8 mouse cellular contexts compared by ENCODE assay signal in the genomic region with DNA sequence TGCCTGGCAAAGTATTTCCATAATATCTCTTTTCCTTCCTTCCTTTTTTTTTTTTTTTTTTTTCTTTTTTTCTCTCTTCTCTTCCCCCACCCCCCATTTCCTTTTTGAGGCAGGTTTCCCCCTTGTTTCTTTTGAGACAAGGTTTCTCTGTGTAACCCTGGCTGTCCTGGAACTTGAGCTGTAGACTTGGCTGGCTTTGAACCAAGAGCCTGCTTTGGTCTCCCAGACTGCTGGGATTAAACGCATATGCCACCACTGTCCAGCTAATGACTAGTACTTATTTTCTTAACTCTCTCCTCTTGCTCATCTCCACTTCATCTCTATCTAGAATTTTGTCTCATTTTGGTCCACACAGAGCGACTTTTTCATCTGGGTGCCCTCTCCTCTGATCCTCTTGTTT. TPM values are rescaled to one million over a fixed set of nuclear protein-coding genes. Genes with fewer than 3 reads are reported as not detected.
DNase-seq lines count a peak whose midpoint lies in the region; ATAC-seq and TF ChIP-seq lines count a peak whose summit lies in the region.

No protein-coding gene starts in this region.

- H3K9me3 ChIP-seq in heart, embryonic 16.5 days (replicated peaks; ENCODE audit: control insufficient read depth, low read length): no peaks in the 10 kb centered on the region
- H3K9me3 ChIP-seq in G1E (replicated peaks): no peaks in the 10 kb centered on the region
- H3K9me3 ChIP-seq in hindbrain, embryonic 10.5 days: no peaks in the 10 kb centered on the region
- H3K9me3 ChIP-seq in midbrain, embryonic 10.5 days (replicated peaks): no peaks in the 10 kb centered on the region

- peak overlapping the region; percentile 99 for H3K9ac ChIP-seq in heart, embryonic 16.5 days (ENCODE audit: low read length)

- peaks cover 34% of the 10 kb centered on the region for H3K4me1 ChIP-seq in heart, embryonic 16.5 days (ENCODE audit: control insufficient read depth, insufficient read depth, low read length)
- peaks cover 80% of the 10 kb centered on the region for H3K4me1 ChIP-seq in G1E (ENCODE audit: insufficient read depth, low read depth, low read length)
- peaks cover 46% of the 10 kb centered on the region for H3K4me1 ChIP-seq in hindbrain, embryonic 10.5 days (replicated peaks)
- peaks cover 34% of the 10 kb centered on the region for H3K4me1 ChIP-seq in midbrain, embryonic 10.5 days

- no peaks in the 10 kb centered on the region for H3K27me3 ChIP-seq in heart, embryonic 16.5 days (ENCODE audit: control insufficient read depth, insufficient read depth, low read length)
- no peaks in the 10 kb centered on the region for H3K27me3 ChIP-seq in G1E (ENCODE audit: insufficient read depth, low read length)
- no peaks in the 10 kb centered on the region for H3K27me3 ChIP-seq in hindbrain, embryonic 10.5 days (ENCODE audit: insufficient read depth, poor library complexity, severe bottlenecking)
- H3K27me3 ChIP-seq in midbrain, embryonic 10.5 days (ENCODE audit: low read depth, poor library complexity, severe bottlenecking): no peaks in the 10 kb centered on the region

- no peak for DNase-seq in heart, postnatal 14 days
- DNase-seq in G1E (ENCODE audit: low spot score): no peak
- no peak for DNase-seq in hindbrain, embryonic 10.5 days (ENCODE audit: low spot score)
- DNase-seq in midbrain, embryonic 10.5 days (ENCODE audit: low spot score): no peak
- no peak for DNase-seq in left cerebral cortex, postnatal 4 days
- no peak for DNase-seq in right cerebral cortex, postnatal 36 days (ENCODE audit: low spot score in 2 of 2)
- DNase-seq in spleen, adult 12 weeks (ENCODE audit: low spot score): no peak

- intact Hi-C loops in heart, postnatal 14 days (cut with DNase I): loop anchor here (5.0 kb wide), 1 partner anchor 56 kb away; a partner anchor contains a TSS
- intact Hi-C loops in left cerebral cortex, postnatal 4 days (cut with DNase I): loop anchor here (10.0 kb wide), 1 partner anchor 108 kb away; a partner anchor contains a TSS

- peak overlapping the region; percentile 99 for H3K27ac ChIP-seq in heart, embryonic 16.5 days (ENCODE audit: low read length)
- H3K27ac ChIP-seq in hindbrain, embryonic 10.5 days: peak overlapping the region; percentile 98
- H3K27ac ChIP-seq in midbrain, embryonic 10.5 days (replicated peaks): peak overlapping the region; percentile 98; the same call in 1 of the 2 replicates

- 62% methylated on average over 2 of the region's 2 CpGs for WGBS in heart, embryonic 16.5 days
- WGBS in hindbrain, embryonic 10.5 days: 72% methylated on average over 2 of the region's 2 CpGs
- 70% methylated on average over 2 of the region's 2 CpGs for WGBS in midbrain, embryonic 10.5 days

- H3K36me3 ChIP-seq in heart, embryonic 16.5 days (ENCODE audit: control insufficient read depth, insufficient read depth): peaks cover 30% of the 10 kb centered on the region
- H3K36me3 ChIP-seq in G1E (replicated peaks): peaks cover 75% of the 10 kb centered on the region
- H3K36me3 ChIP-seq in hindbrain, embryonic 10.5 days: peaks cover 63% of the 10 kb centered on the region
- peaks cover 65% of the 10 kb centered on the region for H3K36me3 ChIP-seq in midbrain, embryonic 10.5 days

- TF ChIP-seq CTCF in G1E (IDR thresholded peaks at IDR 0.05; ENCODE audit: low read depth, low read length): no peak

- no peak for ATAC-seq in heart, embryonic 16.5 days (replicated peaks; ENCODE audit: extremely low read depth, insufficient read depth, low FRiP score)
- no peak for ATAC-seq in G1E (ENCODE audit: extremely low read depth, insufficient number of reproducible peaks, low FRiP score, poor library complexity, severe bottlenecking)

- H3K4me2 ChIP-seq in heart, embryonic 16.5 days (ENCODE audit: low read depth, low read length): peak overlapping the region; percentile 77

- peak overlapping the region; percentile 99 for H3K4me3 ChIP-seq in heart, embryonic 16.5 days (ENCODE audit: low read length)
- H3K4me3 ChIP-seq in G1E (ENCODE audit: low read depth, low read length): peak overlapping the region; percentile 97
- peak overlapping the region; percentile 95 for H3K4me3 ChIP-seq in hindbrain, embryonic 10.5 days
- H3K4me3 ChIP-seq in midbrain, embryonic 10.5 days: peak overlapping the region; percentile 97

RNA-seq across cellular contexts. Expression of a gene that starts 1.4 kb away (rescaled TPM):
- 92.1 and 96.0 TPM in 2 replicates for polyA plus RNA-seq in heart, embryonic 16.5 days (2015; fragmentation: Nextera tagmentation; extraction: Ambion mirVana)
- 10 to 100 TPM; 42.1 to 44.8 TPM for total RNA-seq in heart, postnatal 14 days (2021)
- total RNA-seq in G1E (2014; fragmentation: Nextera tagmentation): 183 and 186 TPM in 2 replicates
- total RNA-seq in G1E (2017): 166 and 177 TPM in 2 replicates
- polyA plus RNA-seq in G1E (2012): 67.7 and 76.9 TPM in 2 replicates
- polyA plus RNA-seq in hindbrain, embryonic 10.5 days (2016; fragmentation: Nextera tagmentation; extraction: Ambion mirVana): 178 and 184 TPM in 2 replicates
- 178 and 191 TPM in 2 replicates for polyA plus RNA-seq in midbrain, embryonic 10.5 days (2016; fragmentation: Nextera tagmentation; extraction: Ambion mirVana)
- total RNA-seq in left cerebral cortex, postnatal 4 days (2021): 10 to 100 TPM; 75.4 to 79.6 TPM

RNA-seq across cellular contexts. Expression of a gene that starts 10.6 kb away (rescaled TPM):
- polyA plus RNA-seq in heart, embryonic 16.5 days (2015; fragmentation: Nextera tagmentation; extraction: Ambion mirVana): 17.5 and 18.4 TPM in 2 replicates
- 1 to 10 TPM; 7.6 TPM for total RNA-seq in heart, postnatal 14 days (2021)
- total RNA-seq in G1E (2014; fragmentation: Nextera tagmentation) (17.8 and 25.6 TPM in 2 replicates), G1E (2017) (32.3 and 37.3 TPM in 2 replicates)
- polyA plus RNA-seq in G1E (2012): 60.9 and 74.1 TPM in 2 replicates
- polyA plus RNA-seq in hindbrain, embryonic 10.5 days (2016; fragmentation: Nextera tagmentation; extraction: Ambion mirVana): 39.3 and 41.2 TPM in 2 replicates
- polyA plus RNA-seq in midbrain, embryonic 10.5 days (2016; fragmentation: Nextera tagmentation; extraction: Ambion mirVana): 36.5 and 40.2 TPM in 2 replicates
- total RNA-seq in left cerebral cortex, postnatal 4 days (2021): 10 to 100 TPM; 17.5 to 20.0 TPM

RNA-seq across cellular contexts. Expression of a gene that starts 13.7 kb away (rescaled TPM):
- 16.0 and 17.2 TPM in 2 replicates for polyA plus RNA-seq in heart, embryonic 16.5 days (2015; fragmentation: Nextera tagmentation; extraction: Ambion mirVana)
- 10 to 100 TPM; 12.5 to 16.2 TPM for total RNA-seq in heart, postnatal 14 days (2021)
- total RNA-seq in G1E (2014; fragmentation: Nextera tagmentation) (24.7 and 26.3 TPM in 2 replicates), G1E (2017) (40.1 and 42.5 TPM in 2 replicates)
- 111 and 114 TPM in 2 replicates for polyA plus RNA-seq in G1E (2012)
- 21.3 and 24.9 TPM in 2 replicates for polyA plus RNA-seq in hindbrain, embryonic 10.5 days (2016; fragmentation: Nextera tagmentation; extraction: Ambion mirVana)
- polyA plus RNA-seq in midbrain, embryonic 10.5 days (2016; fragmentation: Nextera tagmentation; extraction: Ambion mirVana): 22.9 and 23.5 TPM in 2 replicates
- total RNA-seq in left cerebral cortex, postnatal 4 days (2021): 10 to 100 TPM in 1 of 2 experiments, 1 to 10 TPM in 1; 9.4 to 11.6 TPM

RNA-seq across cellular contexts. Expression of a gene that starts 13.9 kb away (rescaled TPM):
- polyA plus RNA-seq in heart, embryonic 16.5 days (2015; fragmentation: Nextera tagmentation; extraction: Ambion mirVana): 2.2 and 2.4 TPM in 2 replicates
- total RNA-seq in heart, postnatal 14 days (2021): 10 to 100 TPM; 12.4 to 12.7 TPM
- total RNA-seq in G1E (2014; fragmentation: Nextera tagmentation): 1.1 TPM in 1 of 2 replicates, not detected in the other
- total RNA-seq in G1E (2017): 5.4 and 6.0 TPM in 2 replicates
- polyA plus RNA-seq in G1E (2012): 14.2 and 16.0 TPM in 2 replicates
- 3.4 and 4.2 TPM in 2 replicates for polyA plus RNA-seq in hindbrain, embryonic 10.5 days (2016; fragmentation: Nextera tagmentation; extraction: Ambion mirVana)
- 3.5 and 4.2 TPM in 2 replicates for polyA plus RNA-seq in midbrain, embryonic 10.5 days (2016; fragmentation: Nextera tagmentation; extraction: Ambion mirVana)
- total RNA-seq in left cerebral cortex, postnatal 4 days (2021): 1 to 10 TPM; 1.4 to 1.7 TPM

RNA-seq across cellular contexts. Expression of a gene that starts 22.9 kb away (rescaled TPM):
- polyA plus RNA-seq in heart, embryonic 16.5 days (2015; fragmentation: Nextera tagmentation; extraction: Ambion mirVana): 32.7 and 38.0 TPM in 2 replicates
- total RNA-seq in heart, postnatal 14 days (2021): 10 to 100 TPM; 37.1 to 38.0 TPM
- total RNA-seq in G1E (2014; fragmentation: Nextera tagmentation) (70.3 and 75.7 TPM in 2 replicates), G1E (2017) (38.8 and 47.0 TPM in 2 replicates)
- polyA plus RNA-seq in G1E (2012): 156 and 180 TPM in 2 replicates
- polyA plus RNA-seq in hindbrain, embryonic 10.5 days (2016; fragmentation: Nextera tagmentation; extraction: Ambion mirVana): 63.1 and 78.0 TPM in 2 replicates
- 58.7 and 64.0 TPM in 2 replicates for polyA plus RNA-seq in midbrain, embryonic 10.5 days (2016; fragmentation: Nextera tagmentation; extraction: Ambion mirVana)
- 100 to 1,000 TPM; 109 to 115 TPM for total RNA-seq in left cerebral cortex, postnatal 4 days (2021)
